Mouse (Mus musculus): Measurements from ENCODE around the gene H2al1n.
"Not testable (repeated sequence)": the region's sequence is repeated elsewhere in the genome, so short reads cannot be mapped to it uniquely, and the experiment has no call there.

Gene H2al1n

GRCm38 (mm10) chrX:14210848-14211247 lies at the start of gene H2al1n:
TSS of gene H2al1n (plus strand) at chrX:14211148.
- not testable (repeated sequence) for DNase-seq (ENCODE audit: low read depth, low spot score)

DNA sequence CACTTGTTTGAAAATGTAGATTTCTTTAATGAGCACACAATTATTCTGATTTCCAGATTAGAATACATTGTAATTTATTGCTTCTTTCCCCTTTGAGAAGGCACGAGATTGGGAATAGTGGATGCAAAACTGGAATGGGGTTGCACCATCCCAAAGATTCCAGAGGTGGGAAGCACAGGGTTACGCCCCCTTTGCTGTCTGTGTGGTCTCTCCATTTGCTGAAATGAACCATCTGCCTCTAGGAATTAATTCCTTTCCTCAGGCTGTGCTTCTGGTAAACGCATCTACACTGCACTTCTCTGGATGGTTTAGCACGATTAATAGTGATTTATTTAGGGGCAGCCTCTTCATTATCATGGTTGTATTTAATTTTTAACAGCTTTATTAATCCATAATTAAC lies 11.7 kb upstream of the H2al1n start:
- DNase-seq (ENCODE audit: low read depth, low spot score) = no peak

GRCm38 (mm10) chrX:14206112-14206875 lies 4.7 kb upstream of the H2al1n start:
- DNase-seq (ENCODE audit: low read depth, low spot score) = peak; percentile 39

- peak; percentile 67 for DNase-seq (ENCODE audit: low read depth, low spot score)
Observed at GRCm38 (mm10) chrX:14229218-14229617, 18.3 kb downstream of the H2al1n start.

- DNase-seq (ENCODE audit: low read depth, low spot score) = no peak
Observed at GRCm38 (mm10) chrX:14259597-14260239, 48.8 kb downstream of the H2al1n start.

Data from skeletal muscle tissue, adult 2 months (tissue).